Mouse (Mus musculus): ENCODE results near the gene Chn2. TPM values are rescaled to one million over a fixed set of nuclear protein-coding genes. Genes with fewer than 3 reads are reported as not detected.

Chn2 gene
- polyA plus RNA-seq, 1 experiment from 2014 or later: 16.8 TPM

DNA sequence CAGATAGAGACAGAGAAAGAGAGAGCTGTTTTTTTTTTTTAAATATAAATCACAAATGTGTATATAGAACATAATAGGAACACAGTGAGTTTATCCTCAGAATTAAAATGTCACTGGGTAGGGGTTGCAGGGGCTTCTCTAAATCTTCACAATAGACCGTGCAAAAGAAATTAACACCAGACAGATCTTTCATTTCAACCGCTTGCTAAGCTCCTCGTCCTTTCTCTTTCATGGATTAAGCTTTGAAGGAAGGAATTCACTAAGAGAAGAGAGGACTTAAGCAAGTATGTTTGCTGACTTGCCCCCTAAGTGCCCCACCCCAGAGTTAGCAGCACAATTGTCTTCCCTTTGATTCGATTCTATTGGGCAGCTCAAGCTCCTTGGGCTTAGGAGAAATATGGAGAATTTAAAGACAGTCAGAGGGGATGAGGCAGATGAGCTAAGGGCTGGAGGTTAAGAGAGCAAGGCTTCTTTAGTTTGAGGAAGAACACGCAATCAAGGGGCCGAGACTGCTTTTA lies 166.9 kb downstream of the Chn2 start:
- no peaks in the 10 kb centered on the region for H3K9me3 ChIP-seq (replicated peaks; ENCODE audit: low read length)
- DNase-seq (ENCODE audit: low spot score) (no peak), ATAC-seq (replicated peaks; ENCODE audit: low FRiP score, low read depth) (no peak)
- no peaks in the 10 kb centered on the region for H3K36me3 ChIP-seq (ENCODE audit: insufficient read depth, low read length)
- H3K27ac ChIP-seq: no peak overlapping the region
- H3K9ac ChIP-seq (ENCODE audit: low read depth, low read length): no peak overlapping the region
- TF ChIP-seq CTCF (IDR thresholded peaks at IDR 0.05; ENCODE audit: low read depth): no peak
- no peaks in the 10 kb centered on the region for H3K4me1 ChIP-seq (replicated peaks; ENCODE audit: insufficient read depth, low read length)
- 67% methylated on average over 6 of the region's 6 CpGs for WGBS
- H3K4me3 ChIP-seq (replicated peaks; ENCODE audit: low read depth, low read length): no peak overlapping the region
- no peaks in the 10 kb centered on the region for H3K27me3 ChIP-seq (ENCODE audit: insufficient read depth, low read length)
- H3K4me2 ChIP-seq (ENCODE audit: low read length): no peak overlapping the region

- 85% methylated on average over 8 of the region's 8 CpGs for WGBS
- ATAC-seq (replicated peaks; ENCODE audit: low FRiP score, low read depth) (no peak), DNase-seq (ENCODE audit: low spot score) (no peak)
- H3K4me3 ChIP-seq (replicated peaks; ENCODE audit: low read depth, low read length): no peak overlapping the region
- H3K9me3 ChIP-seq (replicated peaks; ENCODE audit: low read length): no peaks in the 10 kb centered on the region
- no peak overlapping the region for H3K9ac ChIP-seq (ENCODE audit: low read depth, low read length)
- no peak overlapping the region for H3K4me2 ChIP-seq (ENCODE audit: low read length)
- H3K27ac ChIP-seq: no peak overlapping the region
- H3K27me3 ChIP-seq (ENCODE audit: insufficient read depth, low read length): no peaks in the 10 kb centered on the region
- H3K4me1 ChIP-seq (replicated peaks; ENCODE audit: insufficient read depth, low read length): 0 out of 2 replicates have a peak, but pooled peaks cover under 1% of the 10 kb centered on the region
- no peaks in the 10 kb centered on the region for H3K36me3 ChIP-seq (ENCODE audit: insufficient read depth, low read length)
- TF ChIP-seq CTCF (IDR thresholded peaks at IDR 0.05; ENCODE audit: low read depth): no peak
Observed at GRCm38 (mm10) chr6:54208786-54209185, 169.4 kb downstream of the Chn2 start.

GRCm38 (mm10) chr6:54210971-54211370 lies 171.6 kb downstream of the Chn2 start:
- Histone ChIP-seq H3K36me3 (ENCODE audit: insufficient read depth, low read length) (no peaks in the 10 kb centered on the region), H3K4me1 (replicated peaks; ENCODE audit: insufficient read depth, low read length) (0 out of 2 replicates have a peak, but pooled peaks cover 3% of the 10 kb centered on the region), H3K4me2 (ENCODE audit: low read length) (no peak overlapping the region), H3K27ac (no peak overlapping the region), H3K4me3 (replicated peaks; ENCODE audit: low read depth, low read length) (no peak overlapping the region), H3K9me3 (replicated peaks; ENCODE audit: low read length) (no peaks in the 10 kb centered on the region), H3K27me3 (ENCODE audit: insufficient read depth, low read length) (no peaks in the 10 kb centered on the region), H3K9ac (ENCODE audit: low read depth, low read length) (no peak overlapping the region)
- WGBS: 77% methylated on average over 4 of the region's 4 CpGs
- no peak for DNase-seq (ENCODE audit: low spot score)
- no peak for TF ChIP-seq CTCF (IDR thresholded peaks at IDR 0.05; ENCODE audit: low read depth)
- no peak for ATAC-seq (replicated peaks; ENCODE audit: low FRiP score, low read depth)

GRCm38 (mm10) chr6:54211939-54212338 lies 172.6 kb downstream of the Chn2 start:
- 60% methylated on average over 7 of the region's 7 CpGs for WGBS
- TF ChIP-seq CTCF (IDR thresholded peaks at IDR 0.05; ENCODE audit: low read depth): no peak

GRCm38 (mm10) chr6:54213743-54214142 lies 174.4 kb downstream of the Chn2 start:
- Histone ChIP-seq H3K4me1 (replicated peaks; ENCODE audit: insufficient read depth, low read length) (0 out of 2 replicates have a peak, but pooled peaks cover 3% of the 10 kb centered on the region), H3K27ac (no peak overlapping the region), H3K9ac (ENCODE audit: low read depth, low read length) (no peak overlapping the region), H3K4me2 (ENCODE audit: low read length) (no peak overlapping the region), H3K9me3 (replicated peaks; ENCODE audit: low read length) (no peaks in the 10 kb centered on the region), H3K4me3 (replicated peaks; ENCODE audit: low read depth, low read length) (no peak overlapping the region), H3K27me3 (ENCODE audit: insufficient read depth, low read length) (no peaks in the 10 kb centered on the region), H3K36me3 (ENCODE audit: insufficient read depth, low read length) (no peaks in the 10 kb centered on the region)
- WGBS: 76% methylated on average over 7 of the region's 7 CpGs
- DNase-seq (ENCODE audit: low spot score) (no peak), ATAC-seq (replicated peaks; ENCODE audit: low FRiP score, low read depth) (no peak)
- TF ChIP-seq CTCF (IDR thresholded peaks at IDR 0.05; ENCODE audit: low read depth): no peak

More at GRCm38 (mm10) chr6:54211939-54212338, 172.6 kb downstream of the Chn2 start:
- Histone ChIP-seq H3K9ac (ENCODE audit: low read depth, low read length) (no peak overlapping the region), H3K4me1 (replicated peaks; ENCODE audit: insufficient read depth, low read length) (0 out of 2 replicates have a peak, but pooled peaks cover 3% of the 10 kb centered on the region), H3K27me3 (ENCODE audit: insufficient read depth, low read length) (no peaks in the 10 kb centered on the region), H3K9me3 (replicated peaks; ENCODE audit: low read length) (no peaks in the 10 kb centered on the region), H3K36me3 (ENCODE audit: insufficient read depth, low read length) (no peaks in the 10 kb centered on the region), H3K4me3 (replicated peaks; ENCODE audit: low read depth, low read length) (no peak overlapping the region), H3K4me2 (ENCODE audit: low read length) (no peak overlapping the region), H3K27ac (no peak overlapping the region)
- no peak for ATAC-seq (replicated peaks; ENCODE audit: low FRiP score, low read depth)
- DNase-seq (ENCODE audit: low spot score): no peak

DNA sequence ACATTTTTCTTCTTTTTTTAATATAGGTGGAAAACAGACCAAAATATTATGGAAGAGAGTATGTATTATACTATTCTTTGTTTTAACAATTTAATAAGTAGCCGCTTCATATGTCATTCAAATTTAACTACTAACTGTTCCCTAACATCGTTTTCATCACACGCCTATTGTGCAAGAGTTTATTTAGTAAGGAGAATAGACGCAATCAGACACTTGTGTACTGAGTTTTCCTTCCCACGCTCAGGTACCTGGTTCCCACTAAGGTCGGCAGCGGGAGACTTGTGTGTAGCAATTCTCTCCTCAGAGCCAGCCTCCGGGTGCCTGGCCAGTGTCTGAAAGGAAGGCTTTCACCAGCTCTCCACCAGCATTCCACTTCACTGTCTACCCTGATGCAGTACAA lies 176.3 kb downstream of the Chn2 start:
- 91% methylated on average over 8 of the region's 8 CpGs for WGBS
- Histone ChIP-seq H3K27me3 (ENCODE audit: insufficient read depth, low read length) (no peaks in the 10 kb centered on the region), H3K9me3 (replicated peaks; ENCODE audit: low read length) (no peaks in the 10 kb centered on the region), H3K36me3 (ENCODE audit: insufficient read depth, low read length) (no peaks in the 10 kb centered on the region), H3K27ac (no peak overlapping the region), H3K4me1 (replicated peaks; ENCODE audit: insufficient read depth, low read length) (0 out of 2 replicates have a peak, but pooled peaks cover 3% of the 10 kb centered on the region), H3K9ac (ENCODE audit: low read depth, low read length) (no peak overlapping the region), H3K4me2 (ENCODE audit: low read length) (no peak overlapping the region), H3K4me3 (replicated peaks; ENCODE audit: low read depth, low read length) (no peak overlapping the region)
- TF ChIP-seq CTCF (IDR thresholded peaks at IDR 0.05; ENCODE audit: low read depth): no peak
- no peak for DNase-seq (ENCODE audit: low spot score)
- no peak for ATAC-seq (replicated peaks; ENCODE audit: low FRiP score, low read depth)

DNA sequence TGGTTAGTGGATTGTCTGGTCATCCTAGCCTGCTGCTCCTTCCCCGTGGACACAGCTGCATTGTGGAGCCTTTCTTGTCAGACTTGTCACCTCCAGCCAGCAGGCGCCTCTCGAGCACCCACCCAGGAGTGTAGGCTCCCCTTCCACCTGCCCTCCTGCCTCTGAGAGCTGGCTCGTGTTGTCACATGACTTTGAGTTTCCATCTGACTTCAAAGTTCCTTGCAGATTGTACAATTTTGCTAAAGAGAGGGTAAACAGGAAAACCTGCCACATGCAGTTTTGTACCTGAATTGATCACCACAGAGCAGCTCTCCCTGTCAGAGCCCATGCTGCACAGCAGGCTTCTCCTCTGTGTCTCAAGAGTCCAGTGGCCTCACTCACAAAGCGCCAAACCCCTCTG lies 177.2 kb downstream of the Chn2 start:
- WGBS: 83% methylated on average over 5 of the region's 5 CpGs
- DNase-seq (ENCODE audit: low spot score) (no peak), ATAC-seq (replicated peaks; ENCODE audit: low FRiP score, low read depth) (no peak)
- H3K4me3 ChIP-seq (replicated peaks; ENCODE audit: low read depth, low read length): no peak overlapping the region
- 0 out of 2 replicates have a peak, but pooled peaks cover 3% of the 10 kb centered on the region for H3K4me1 ChIP-seq (replicated peaks; ENCODE audit: insufficient read depth, low read length)
- TF ChIP-seq CTCF (IDR thresholded peaks at IDR 0.05; ENCODE audit: low read depth): no peak
- H3K27ac ChIP-seq: no peak overlapping the region
- H3K9ac ChIP-seq (ENCODE audit: low read depth, low read length): no peak overlapping the region
- no peaks in the 10 kb centered on the region for H3K36me3 ChIP-seq (ENCODE audit: insufficient read depth, low read length)
- no peak overlapping the region for H3K4me2 ChIP-seq (ENCODE audit: low read length)
- no peaks in the 10 kb centered on the region for H3K9me3 ChIP-seq (replicated peaks; ENCODE audit: low read length)
- H3K27me3 ChIP-seq (ENCODE audit: insufficient read depth, low read length): no peaks in the 10 kb centered on the region

All from kidney, postnatal 0 days (tissue).